Mouse (Mus musculus) granulocyte monocyte progenitor cell, adult 5-6 weeks (primary cell): ENCODE measurements around the gene Krtap1-5. TPM values are rescaled to one million over a fixed set of nuclear protein-coding genes. Genes with fewer than 3 reads are reported as not detected.
"Not testable (repeated sequence)": the region's sequence is repeated elsewhere in the genome, so short reads cannot be mapped to it uniquely, and the experiment has no call there.

Source experiments
- ATAC-seq: replicated peaks from 2 replicates; pipeline ENCODE4 v1.8.0; 2016; ENCODE audit warnings: mild to moderate bottlenecking, moderate TSS enrichment, inconsistent platforms; ENCODE audit not compliant: poor library complexity, severe bottlenecking
- total RNA-seq, 2 experiments: library from RNA; stranded (forward) in 1 of 2; stranded (reverse) in 1 of 2; fragments of 200-712, 200-1000 nt in 1 of 2; fragments of >200 nt in 1 of 2; fragmentation: Nextera tagmentation in 1 of 2; gene quantifications; 2 replicates each; pipeline ENCODE4 v1.2.3; 2014 to 2017

Krtap1-5 gene
- total RNA-seq (2014; fragmentation: Nextera tagmentation) (not detected in 2 replicates), total RNA-seq (2017) (not detected in 2 replicates)

- no peak for ATAC-seq
Measured at GRCm38 (mm10) chr11:99580636-99581035, at the start of gene Krtap1-5. Gene Krtap1-5, minus strand, starts transcription at chr11:99581016.

GRCm38 (mm10) chr11:99628138-99628537 lies 47.3 kb upstream of the Krtap1-5 start, which contains the start of gene Krtap4-1:
Gene Krtap4-1, minus strand, starts transcription at chr11:99628238.
- ATAC-seq: no peak

- ATAC-seq: no peak
Measured at GRCm38 (mm10) chr11:99620335-99620734, 39.5 kb upstream of the Krtap1-5 start, which contains the start of gene Gm11562. Gene Gm11562, minus strand, starts transcription at chr11:99620435.

DNA sequence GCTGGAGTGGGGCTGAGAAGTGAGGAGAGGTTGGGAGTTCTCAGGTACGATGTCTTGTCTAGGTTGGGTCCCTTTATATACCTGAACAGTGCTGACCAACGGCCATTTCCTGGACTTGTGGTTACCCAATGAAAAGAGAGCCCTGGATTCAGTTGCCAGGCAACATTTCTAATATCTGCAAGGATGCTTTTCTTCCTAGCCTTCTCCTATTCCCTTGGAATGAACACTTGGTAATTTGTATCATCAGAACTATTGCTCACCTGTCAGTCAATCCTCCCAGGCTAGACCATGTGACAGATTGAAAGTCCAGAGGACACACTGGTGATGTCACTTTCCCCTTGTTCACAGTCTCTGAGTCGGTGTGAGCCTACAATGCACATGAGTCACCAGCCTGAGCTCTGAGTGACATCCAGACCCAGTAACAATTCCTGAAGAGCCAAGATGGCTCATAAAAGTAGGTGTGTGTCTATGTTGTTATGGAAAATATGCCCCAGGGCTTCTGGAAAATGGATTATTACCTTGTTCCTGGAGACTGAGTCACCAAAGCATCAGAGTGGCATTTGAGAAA lies 34.1 kb upstream of the Krtap1-5 start, which contains the start of gene Krtap2-4:
Krtap2-4 (minus strand) TSS at position 51 of the 568 bp plus-strand sequence.
- ATAC-seq: no peak

- not testable (repeated sequence) for ATAC-seq
Measured at GRCm38 (mm10) chr11:99610089-99610488, 29.3 kb upstream of the Krtap1-5 start, which contains the start of gene Gm11937. Gene Gm11937, minus strand, starts transcription at chr11:99610189.

DNA sequence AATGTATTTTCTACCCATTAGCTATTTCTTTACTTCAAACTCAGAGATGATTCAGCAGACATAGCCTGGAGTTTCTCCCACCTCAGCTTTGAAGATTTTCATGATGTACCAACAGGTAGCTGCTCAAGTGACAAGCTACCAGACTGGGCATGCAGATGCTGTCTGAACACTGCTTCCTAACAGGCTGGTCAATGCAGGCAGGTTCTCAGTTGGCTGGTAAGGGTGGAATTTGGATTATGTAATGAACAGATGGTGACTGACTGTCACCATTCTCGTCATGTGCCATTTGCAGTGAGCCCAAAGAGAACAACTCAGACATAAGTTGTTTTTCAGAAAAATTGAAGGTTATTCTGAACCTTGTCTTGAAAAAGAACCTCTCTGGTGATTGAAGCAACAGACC lies 28.3 kb upstream of the Krtap1-5 start:
- ATAC-seq: no peak

DNA sequence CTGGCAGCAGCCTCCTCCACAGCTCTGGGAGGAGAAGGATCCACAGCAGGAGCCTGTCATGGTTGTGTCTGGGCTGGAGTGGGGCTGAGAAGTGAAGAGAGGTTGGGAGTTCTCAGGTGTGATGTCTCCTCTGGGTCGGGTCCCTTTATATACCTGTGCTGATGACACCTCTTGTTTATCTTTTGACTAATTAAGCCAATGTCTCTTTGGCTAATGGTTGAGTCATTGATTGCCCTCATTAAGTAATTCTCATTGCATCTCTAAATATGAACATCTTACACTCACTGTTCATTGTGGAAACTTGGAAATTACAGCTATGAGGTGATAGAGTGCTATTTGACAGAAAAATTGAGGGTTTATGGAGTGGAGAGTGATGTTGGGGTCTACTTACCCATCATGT lies 22.4 kb upstream of the Krtap1-5 start, which contains the start of gene Gm11938:
Gm11938 (minus strand) TSS at position 101 of the 400 bp plus-strand sequence.
- not testable (repeated sequence) for ATAC-seq

DNA sequence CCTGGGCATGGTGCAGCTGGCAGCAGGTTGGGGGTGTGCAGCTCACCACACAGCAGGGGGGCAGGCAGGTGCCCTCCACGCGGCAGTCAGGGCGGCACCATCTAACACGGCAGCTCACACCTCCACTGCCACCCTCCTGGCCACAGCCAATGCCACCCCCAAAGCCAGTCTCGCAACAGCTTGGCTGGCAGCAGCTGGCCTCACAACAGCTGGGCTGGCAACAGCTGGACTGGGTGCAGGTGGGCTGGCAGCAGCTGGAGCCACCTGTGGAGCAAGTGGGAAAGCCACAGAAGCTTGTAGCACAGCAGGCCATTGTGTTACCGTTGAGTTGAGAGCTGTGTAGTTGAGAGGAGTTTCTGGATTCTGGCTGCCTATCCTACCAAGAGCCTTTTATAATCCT lies 16.9 kb upstream of the Krtap1-5 start, which contains the start of gene Krtap9-3:
Krtap9-3 (minus strand) TSS at position 364 of the 400 bp plus-strand sequence.
- not testable (repeated sequence) for ATAC-seq

- ATAC-seq: no peak
Measured at GRCm38 (mm10) chr11:99590981-99591380, 10.2 kb upstream of the Krtap1-5 start, which contains the start of gene Krtap1-3. Gene Krtap1-3, minus strand, starts transcription at chr11:99591339.

GRCm38 (mm10) chr11:99585096-99585495 lies 4.3 kb upstream of the Krtap1-5 start:
- no peak for ATAC-seq

- ATAC-seq: no peak
Measured at GRCm38 (mm10) chr11:99583245-99583704, 2.5 kb upstream of the Krtap1-5 start, which contains the start of gene Krtap1-4. Gene Krtap1-4, minus strand, starts transcription at chr11:99583654.

GRCm38 (mm10) chr11:99581564-99581963 lies 748 bp upstream of the Krtap1-5 start:
- no peak for ATAC-seq

DNA sequence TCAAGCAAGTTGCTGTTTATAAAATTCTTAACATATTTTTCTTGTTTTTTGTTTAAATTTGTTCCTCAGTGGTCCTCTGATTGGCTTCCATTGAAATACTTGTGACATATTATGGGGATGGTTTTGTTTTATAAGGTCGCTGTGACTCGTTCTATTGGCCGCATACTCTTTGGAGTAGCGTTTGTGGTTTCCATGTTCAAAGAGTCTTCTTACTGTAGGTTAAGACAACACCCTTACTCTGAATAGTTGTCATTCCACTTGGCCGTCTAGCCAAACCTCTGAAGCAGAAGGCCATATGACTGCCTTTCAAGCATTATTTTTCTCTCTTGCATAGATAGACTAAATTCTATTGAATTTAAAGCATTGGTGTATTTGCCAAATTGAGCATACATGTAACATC lies 235 bp upstream of the Krtap1-5 start:
- ATAC-seq: no peak

DNA sequence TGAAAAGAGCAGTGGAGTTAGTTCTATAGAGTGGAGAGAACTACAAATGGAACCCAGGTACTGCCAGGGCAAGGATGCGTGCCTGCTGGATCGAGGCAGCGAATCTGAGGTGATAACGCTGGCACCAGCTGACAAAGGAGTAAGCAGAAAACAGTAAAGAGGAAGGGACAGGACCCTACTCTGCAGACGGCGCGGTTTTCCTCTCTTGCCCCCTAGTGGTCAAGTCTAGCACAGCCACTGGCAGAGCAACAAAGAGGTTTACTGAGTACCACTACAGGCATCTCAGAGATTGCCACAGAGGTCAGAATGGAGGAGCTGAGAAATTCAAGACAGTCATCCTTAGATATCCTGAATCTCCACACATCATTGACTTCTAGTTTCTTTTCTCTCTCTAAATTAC lies 6.7 kb downstream of the Krtap1-5 start:
- peak; percentile 79 for ATAC-seq

- ATAC-seq: no peak
Measured at GRCm38 (mm10) chr11:99573164-99573563, 7.7 kb downstream of the Krtap1-5 start.

DNA sequence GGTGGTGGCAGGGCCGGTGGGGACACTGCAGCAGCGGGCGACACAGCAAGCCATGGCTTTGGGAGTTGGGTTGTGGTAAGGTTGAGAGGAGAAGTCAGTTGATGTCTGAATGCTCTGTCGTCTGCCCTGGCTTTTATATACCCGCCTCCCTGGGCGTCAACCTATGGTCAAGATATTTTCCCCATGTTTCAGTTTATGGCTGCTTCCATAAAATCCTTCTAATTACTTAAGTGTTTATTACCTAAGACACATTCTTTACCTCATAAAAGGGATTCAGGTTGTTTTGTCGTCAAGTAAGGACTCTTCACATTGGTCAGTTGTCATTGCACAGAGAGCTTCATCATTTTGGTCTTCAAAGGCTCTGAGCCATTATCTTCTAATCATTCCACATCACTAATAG lies 14.3 kb downstream of the Krtap1-5 start, which contains the start of gene Krtap3-1:
Krtap3-1 (minus strand) TSS at position 101 of the 400 bp plus-strand sequence.
- no peak for ATAC-seq

GRCm38 (mm10) chr11:99562580-99562979 lies 18.2 kb downstream of the Krtap1-5 start:
- no peak for ATAC-seq

DNA sequence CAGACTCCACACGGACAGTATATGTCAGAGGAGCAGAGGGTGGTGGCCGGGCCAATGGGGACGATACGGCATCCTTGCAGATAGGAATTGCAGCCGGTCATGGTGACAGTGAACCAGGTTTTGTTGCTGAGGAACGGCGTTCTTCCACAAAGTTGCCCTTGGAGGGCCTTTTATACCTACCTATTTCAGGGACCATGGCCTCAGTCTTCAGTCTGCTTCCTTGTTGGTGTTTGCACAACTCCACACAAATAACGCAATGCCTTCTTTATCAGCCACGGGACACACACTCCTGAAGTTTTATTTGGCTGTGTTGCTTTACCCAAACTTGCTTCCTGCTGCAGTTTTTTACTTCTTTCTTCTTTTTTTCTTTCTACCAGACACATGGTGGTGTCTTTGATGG lies 21.4 kb downstream of the Krtap1-5 start, which contains the start of gene Gm11939:
Gm11939 (minus strand) TSS at position 101 of the 400 bp plus-strand sequence.
- ATAC-seq: no peak

GRCm38 (mm10) chr11:99557976-99558745 lies 22.7 kb downstream of the Krtap1-5 start:
- ATAC-seq: no peak

DNA sequence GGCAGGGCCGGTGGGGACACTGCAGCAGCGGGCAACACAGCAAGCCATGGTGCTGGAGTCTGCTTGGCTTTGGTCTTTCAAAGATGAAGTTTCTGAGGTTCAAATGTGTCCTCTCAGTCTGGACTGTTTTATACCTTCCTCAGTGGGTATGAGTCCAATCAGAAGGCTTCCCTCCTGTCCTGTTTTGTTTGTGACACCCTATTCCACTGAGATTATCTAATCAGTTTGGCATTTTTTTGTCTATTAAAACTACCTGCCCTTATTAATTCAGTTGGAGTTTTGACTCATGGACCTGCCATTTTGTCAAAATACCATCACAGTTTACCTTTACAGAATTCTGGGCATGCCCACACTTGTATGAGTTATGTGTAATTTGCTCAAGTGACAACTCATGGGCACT lies 24.1 kb downstream of the Krtap1-5 start, which contains the start of gene Krtap3-2:
Krtap3-2 (minus strand) TSS at position 101 of the 400 bp plus-strand sequence.
- no peak for ATAC-seq

DNA sequence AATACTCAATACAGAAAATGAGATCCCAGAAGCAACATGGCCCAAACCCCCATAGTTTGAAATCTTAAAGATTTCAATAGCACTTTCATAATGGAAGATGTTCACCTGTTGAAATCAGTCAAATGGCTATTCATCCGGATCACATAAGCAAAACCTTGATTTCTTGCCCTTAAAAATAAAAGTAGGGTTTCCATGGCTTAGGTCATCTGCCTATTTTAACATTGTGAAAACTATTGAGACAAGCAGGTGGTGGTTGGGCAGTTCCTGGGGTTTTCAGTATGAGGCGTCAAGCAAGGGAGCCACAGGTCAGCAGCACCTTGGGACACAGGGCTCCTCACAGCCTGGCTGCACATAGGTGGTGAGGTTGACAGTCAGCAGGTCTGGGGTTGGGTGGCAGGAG lies 24.6 kb downstream of the Krtap1-5 start:
- ATAC-seq: no peak
